Mouse (Mus musculus): Measurements from ENCODE around the gene Gm3532.
"Not testable (repeated sequence)": the region's sequence is repeated elsewhere in the genome, so short reads cannot be mapped to it uniquely, and the experiment has no call there.

The Gm3532 gene

GRCm38 (mm10) chr14:5538196-5538595 lies at the start of gene Gm3532:
Gm3532 (plus strand) TSS chr14:5538496.
- DNase-seq, result not testable (repeated sequence)

GRCm38 (mm10) chr14:5501374-5501773 lies 36.9 kb upstream of the Gm3532 start, which contains the start of gene Gm3488:
Gm3488 (plus strand) TSS chr14:5501674.
- DNase-seq, result not testable (repeated sequence)

Data from cerebellum, postnatal 14 days (tissue).